Mouse (Mus musculus) embryonic facial prominence, embryonic 14.5 days (tissue): ENCODE measurements around the gene Macrod2. TPM values are rescaled to one million over a fixed set of nuclear protein-coding genes. Genes with fewer than 3 reads are reported as not detected.

Experiments used
- ATAC-seq: fragments of 200-750 bp; cut with Nextera tagmentation; 2 replicates; pipeline ENCODE4 v1.8.0; 2017; ENCODE audit warnings: low read depth, moderate number of reproducible peaks, moderate TSS enrichment
- DNase-seq: peaks from one replicate; pipeline ENCODE4 v3.0.0-alpha.2; 2015; ENCODE audit warnings: low spot score
- H3K27ac ChIP-seq: fragments of 300-500 bp; sonication (generic); replicated peaks from 2 replicates; pipeline ENCODE4 v1.5.1; 2014; ENCODE audit warnings: low read depth, mild to moderate bottlenecking, low read length, moderate library complexity
- H3K27me3 ChIP-seq: fragments of 300-500 bp; sonication (generic); replicated peaks from 2 replicates; pipeline ENCODE4 v1.6.1; 2014; ENCODE audit warnings: low read length; ENCODE audit not compliant: control insufficient read depth, insufficient read depth
- H3K36me3 ChIP-seq: fragments of 300-500 bp; sonication (generic); 2 replicates; pipeline ENCODE4 v1.6.1; 2014; ENCODE audit warnings: low read length, mixed read lengths; ENCODE audit not compliant: control insufficient read depth, insufficient read depth
- H3K4me1 ChIP-seq: fragments of 300-500 bp; sonication (generic); 2 replicates; pipeline ENCODE4 v1.6.1; 2014; ENCODE audit warnings: antibody characterized with exemption, low read length; ENCODE audit not compliant: control insufficient read depth, insufficient read depth
- H3K4me2 ChIP-seq: fragments of 300-500 bp; sonication (generic); 2 replicates; pipeline ENCODE4 v1.6.1; 2014; ENCODE audit warnings: low read depth, mild to moderate bottlenecking, low read length, moderate library complexity, mixed read lengths
- H3K4me3 ChIP-seq: fragments of 300-500 bp; sonication (generic); 2 replicates; pipeline ENCODE4 v1.5.1; 2014; ENCODE audit warnings: low read depth, mild to moderate bottlenecking, low read length
- H3K9ac ChIP-seq: fragments of 300-500 bp; sonication (generic); 2 replicates; pipeline ENCODE4 v1.6.1; 2014; ENCODE audit warnings: low read depth, mild to moderate bottlenecking, low read length, moderate library complexity, mixed read lengths
- H3K9me3 ChIP-seq: fragments of 300-500 bp; sonication (generic); 2 replicates; pipeline ENCODE4 v1.6.1; 2016; ENCODE audit warnings: low read length; ENCODE audit not compliant: control insufficient read depth
- WGBS: fragments of 180-500 bp; shearing (Covaris S2); extraction: QIAGEN DNeasy Blood & Tissue Kit; methylation state at CpG from one replicate; pipeline ENCODE4 v1.1.7; 2014; 5-methylcytosine and 5-hydroxymethylcytosine counted together
- polyA plus RNA-seq: library from polyadenylated mRNA; unstranded; fragments of >200 nt; fragmentation: Nextera tagmentation; extraction: Ambion mirVana; gene quantifications from 2 replicates; pipeline ENCODE4 v1.2.1, GENCODE M21; 2014

The Macrod2 gene
- polyA plus RNA-seq, 1 experiment from 2014 or later: 29.2 TPM

DNA sequence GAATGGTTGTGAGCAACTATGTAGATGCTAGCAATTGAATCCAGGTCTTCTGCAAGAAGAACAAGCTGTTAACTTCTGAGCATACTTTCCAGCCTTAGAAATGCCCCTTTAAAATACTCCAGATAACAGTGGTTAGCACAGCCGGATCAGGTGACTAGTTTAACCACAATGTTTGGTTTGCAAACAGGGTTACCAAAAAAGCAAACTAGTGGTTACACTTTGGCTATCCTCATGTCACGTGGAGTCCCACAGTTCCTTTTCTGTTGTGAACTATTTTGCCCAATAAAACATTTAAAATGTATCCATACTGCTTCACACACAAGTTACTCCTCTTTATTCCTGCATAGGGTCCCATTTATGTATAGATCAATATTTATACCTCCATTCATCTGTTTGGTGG lies 879.2 kb downstream of the Macrod2 start:
- Histone ChIP-seq H3K9ac (no peak overlapping the region), H3K4me2 (no peak overlapping the region), H3K36me3 (no peaks in the 10 kb centered on the region), H3K4me3 (no peak overlapping the region), H3K4me1 (peaks cover 14% of the 10 kb centered on the region; the same call in 1 of the 2 replicates), H3K9me3 (no peaks in the 10 kb centered on the region), H3K27me3 (no peaks in the 10 kb centered on the region), H3K27ac (no peak overlapping the region)
- ATAC-seq: no peak
- WGBS: 62% methylated on average over 2 of the region's 2 CpGs
- peak; percentile 34 for DNase-seq

DNA sequence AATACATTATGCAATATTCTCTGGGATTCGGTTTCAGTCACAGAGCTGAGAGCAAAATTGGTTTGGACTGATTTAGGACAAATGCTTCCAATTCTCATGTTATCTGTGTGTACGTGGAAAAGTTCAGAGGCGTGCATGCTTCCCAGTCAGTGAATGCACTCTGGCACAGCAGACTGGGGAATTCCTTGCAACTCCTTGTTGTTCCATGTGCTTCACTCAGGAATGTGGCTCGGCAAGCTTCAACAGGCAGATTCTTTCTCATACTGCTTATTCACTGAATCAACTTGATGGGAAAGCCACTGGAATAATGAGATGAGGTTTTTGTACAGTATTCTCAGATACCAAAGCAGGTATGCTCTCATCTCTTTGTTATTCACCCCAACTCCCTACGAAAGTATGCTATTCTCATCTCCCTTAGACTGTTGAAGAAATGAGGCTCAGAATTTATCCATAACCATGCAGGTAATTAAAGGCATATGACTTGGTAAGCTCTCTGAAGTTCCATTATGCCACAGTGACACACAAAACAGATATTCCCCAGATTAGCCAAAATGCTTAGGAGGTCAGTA lies 884.1 kb downstream of the Macrod2 start:
- H3K9ac ChIP-seq: no peak overlapping the region
- ATAC-seq (peak; percentile 89), DNase-seq (peak; percentile 91)
- no peaks in the 10 kb centered on the region for H3K36me3 ChIP-seq
- H3K27me3 ChIP-seq: no peaks in the 10 kb centered on the region
- WGBS: 23% methylated on average over 5 of the region's 5 CpGs
- 0 out of 2 replicates have a peak overlapping the region, but pooled peaks have one; percentile 1 for H3K27ac ChIP-seq
- peaks cover 5% of the 10 kb centered on the region; the same call in 1 of the 2 replicates for H3K4me1 ChIP-seq
- H3K4me3 ChIP-seq: no peak overlapping the region
- no peaks in the 10 kb centered on the region for H3K9me3 ChIP-seq
- no peak overlapping the region for H3K4me2 ChIP-seq

DNA sequence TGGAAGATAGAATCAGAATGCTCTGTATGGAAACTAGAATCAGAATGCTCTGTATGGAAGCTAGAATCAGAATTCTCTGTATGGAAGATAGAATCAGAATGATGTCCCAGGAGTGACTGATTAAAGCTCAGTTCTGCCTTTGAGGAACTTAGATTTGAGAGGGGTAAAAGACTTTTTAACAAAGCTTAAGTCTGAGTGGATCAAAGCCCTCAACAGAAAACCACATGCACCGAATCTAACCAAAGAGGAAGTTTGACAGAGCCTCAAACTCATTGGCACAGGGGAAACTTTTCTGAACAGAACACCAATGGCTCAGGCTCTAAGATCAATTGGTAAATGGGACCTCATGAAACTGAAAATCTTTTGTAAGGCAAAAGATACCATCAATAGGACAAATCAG lies 885.7 kb downstream of the Macrod2 start:
- WGBS: 67% methylated on average over 1 of the region's 1 CpGs
- Histone ChIP-seq H3K4me3 (no peak overlapping the region), H3K4me1 (peaks cover 5% of the 10 kb centered on the region; the same call in 1 of the 2 replicates), H3K27ac (no peak overlapping the region), H3K9me3 (no peaks in the 10 kb centered on the region), H3K9ac (no peak overlapping the region), H3K36me3 (no peaks in the 10 kb centered on the region), H3K27me3 (no peaks in the 10 kb centered on the region), H3K4me2 (no peak overlapping the region)
- DNase-seq (no peak), ATAC-seq (no peak)

DNA sequence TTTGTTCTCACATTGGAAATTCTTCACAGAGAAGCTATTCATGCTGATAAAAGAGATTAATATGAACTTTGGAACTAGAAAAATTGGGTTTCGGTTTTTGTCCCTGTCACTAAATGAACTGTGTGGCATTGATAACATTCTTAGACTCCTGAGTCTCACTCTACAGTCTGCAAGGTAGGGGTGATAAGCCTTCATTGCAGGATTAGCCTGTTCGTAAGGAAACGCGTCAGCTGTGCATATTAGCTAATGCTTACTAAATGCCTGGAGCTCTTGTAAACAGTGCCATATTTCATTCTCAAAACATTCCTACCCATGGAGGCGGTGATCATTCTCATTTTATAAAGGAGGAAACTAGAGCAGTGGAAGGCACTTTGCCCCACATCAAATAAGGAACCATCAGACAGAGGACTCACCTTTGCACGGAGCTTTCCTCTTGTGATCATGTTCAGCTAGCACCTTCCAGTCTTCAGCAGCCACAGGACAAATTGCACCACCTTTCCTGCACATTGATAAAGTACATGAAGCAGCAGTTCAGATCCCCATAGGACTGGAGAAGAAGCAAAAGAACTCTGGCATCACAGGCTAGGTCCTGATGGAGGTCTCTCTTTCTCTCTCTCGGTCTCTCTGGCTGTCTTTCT lies 891.1 kb downstream of the Macrod2 start:
- peaks cover 16% of the 10 kb centered on the region for H3K4me1 ChIP-seq
- no peaks in the 10 kb centered on the region for H3K27me3 ChIP-seq
- no peak overlapping the region for H3K4me3 ChIP-seq
- no peak overlapping the region for H3K4me2 ChIP-seq
- ATAC-seq (no peak; the same call in 1 of the 2 replicates), DNase-seq (no peak)
- H3K9ac ChIP-seq: no peak overlapping the region
- H3K9me3 ChIP-seq: no peaks in the 10 kb centered on the region
- 73% methylated on average over 7 of the region's 7 CpGs for WGBS
- H3K27ac ChIP-seq: no peak overlapping the region
- no peaks in the 10 kb centered on the region for H3K36me3 ChIP-seq

DNA sequence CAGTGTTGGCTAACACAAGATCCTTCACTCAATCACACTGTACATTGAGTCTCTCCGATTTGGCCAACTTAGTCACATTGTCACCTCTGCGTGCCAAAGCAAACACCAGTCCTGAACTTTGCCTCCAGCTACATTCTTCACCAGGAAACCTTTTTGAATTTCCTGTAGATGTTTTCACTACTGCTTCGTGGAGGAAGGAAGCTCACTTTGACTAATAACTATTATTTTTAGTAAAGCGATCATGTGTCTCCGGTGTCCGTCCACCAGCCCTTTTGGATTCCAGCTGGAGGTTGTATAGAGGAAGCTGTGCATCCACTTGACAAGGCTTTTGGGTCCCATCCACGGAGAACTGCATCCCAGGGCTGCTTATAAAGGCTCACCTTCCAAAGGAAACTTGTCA lies 893.4 kb downstream of the Macrod2 start:
- 33% methylated on average over 7 of the region's 7 CpGs for WGBS
- ATAC-seq (no peak), DNase-seq (peak; percentile 56)

DNA sequence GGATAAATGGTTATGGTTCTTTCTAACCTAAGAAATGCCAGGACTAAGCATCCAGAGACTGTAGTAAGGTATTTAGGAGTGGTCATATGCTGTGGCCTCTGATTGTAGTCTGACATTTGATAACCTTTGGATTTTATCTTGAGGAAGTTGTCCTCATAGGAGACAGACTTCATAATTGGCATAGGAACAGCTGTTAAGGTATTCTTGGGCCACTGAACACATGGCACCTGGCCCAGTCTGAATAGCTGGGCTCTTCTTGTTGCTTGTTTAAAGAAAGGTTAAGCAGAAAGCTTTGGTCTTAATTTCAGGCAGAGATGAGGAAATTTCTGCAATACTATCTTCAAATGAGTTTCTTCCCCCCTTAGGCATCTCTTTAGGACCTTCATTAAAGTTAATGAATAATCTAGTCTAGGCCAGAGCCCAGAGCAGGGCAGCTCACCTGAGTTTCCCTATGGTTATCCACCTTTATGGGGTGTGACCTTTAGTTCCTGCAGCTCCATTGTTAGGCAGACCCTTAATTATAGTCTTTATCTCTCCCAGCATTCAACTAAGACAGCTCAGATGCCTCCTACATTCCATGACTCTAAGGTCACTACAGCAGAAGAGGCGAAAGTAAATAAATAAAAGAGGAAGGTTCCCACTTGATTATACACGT lies 894.1 kb downstream of the Macrod2 start:
- Histone ChIP-seq H3K27ac (no peak overlapping the region), H3K9ac (no peak overlapping the region), H3K27me3 (no peaks in the 10 kb centered on the region), H3K4me1 (peaks cover 19% of the 10 kb centered on the region), H3K36me3 (no peaks in the 10 kb centered on the region), H3K4me2 (no peak overlapping the region), H3K4me3 (no peak overlapping the region), H3K9me3 (no peaks in the 10 kb centered on the region)
- WGBS: 50% methylated on average over 2 of the region's 2 CpGs
- no peak for DNase-seq
- no peak for ATAC-seq

More for the DNA sequence above, 893.4 kb downstream of the Macrod2 start:
- H3K9ac ChIP-seq: no peak overlapping the region
- no peaks in the 10 kb centered on the region for H3K27me3 ChIP-seq
- no peak overlapping the region for H3K4me3 ChIP-seq
- H3K9me3 ChIP-seq: no peaks in the 10 kb centered on the region
- H3K27ac ChIP-seq: no peak overlapping the region
- H3K36me3 ChIP-seq: no peaks in the 10 kb centered on the region
- H3K4me1 ChIP-seq: peaks cover 19% of the 10 kb centered on the region
- no peak overlapping the region for H3K4me2 ChIP-seq

DNA sequence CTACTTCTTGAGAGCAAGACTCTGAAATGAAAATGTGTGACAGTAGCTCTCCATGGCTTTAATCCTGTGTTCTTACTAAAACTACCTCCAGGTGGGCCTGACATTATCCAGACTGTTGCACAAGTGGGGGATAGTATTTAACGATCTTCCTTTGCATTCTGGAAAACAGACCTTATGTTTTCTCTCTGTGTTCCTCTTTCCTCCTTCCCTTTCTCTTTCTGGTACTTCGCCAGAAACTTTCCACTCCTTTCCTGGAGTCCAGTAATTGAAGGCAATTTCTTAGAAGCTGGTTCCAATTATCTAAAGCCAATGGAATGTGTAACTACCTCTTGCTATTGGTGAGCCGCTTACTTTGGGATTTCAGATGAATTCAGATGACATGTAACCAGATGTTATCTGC lies 897.7 kb downstream of the Macrod2 start:
- no peak overlapping the region for H3K27ac ChIP-seq
- H3K4me2 ChIP-seq: no peak overlapping the region
- no peak overlapping the region for H3K4me3 ChIP-seq
- no peaks in the 10 kb centered on the region for H3K27me3 ChIP-seq
- H3K9me3 ChIP-seq: no peaks in the 10 kb centered on the region
- H3K4me1 ChIP-seq: peaks cover 27% of the 10 kb centered on the region
- 11% methylated on average over 3 of the region's 3 CpGs for WGBS
- ATAC-seq: peak; percentile 65
- no peaks in the 10 kb centered on the region for H3K36me3 ChIP-seq
- no peak overlapping the region for H3K9ac ChIP-seq
- DNase-seq: peak; percentile 93

DNA sequence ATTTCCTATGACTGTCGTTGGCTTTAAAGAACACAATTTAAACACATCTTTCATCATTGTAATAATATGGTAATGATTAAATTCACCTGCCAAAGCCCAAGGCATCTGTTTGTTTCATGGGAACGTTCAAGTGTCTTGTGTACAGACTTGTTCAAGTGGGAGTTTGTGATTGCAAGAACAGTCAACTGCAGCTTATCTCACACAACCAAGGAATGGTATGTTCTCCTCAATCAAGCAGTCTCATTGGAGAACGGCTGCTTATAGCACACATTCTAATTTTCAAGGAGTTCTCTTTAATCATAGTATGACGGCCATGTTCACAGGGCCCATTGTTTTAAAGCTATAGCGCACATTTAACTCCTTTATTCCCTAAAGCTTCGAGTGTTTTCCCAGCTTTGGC lies 904.1 kb downstream of the Macrod2 start:
- Histone ChIP-seq H3K4me1 (peaks cover 11% of the 10 kb centered on the region; the same call in 1 of the 2 replicates), H3K4me3 (no peak overlapping the region), H3K9ac (no peak overlapping the region), H3K4me2 (no peak overlapping the region), H3K36me3 (no peaks in the 10 kb centered on the region), H3K27me3 (no peaks in the 10 kb centered on the region), H3K27ac (no peak overlapping the region), H3K9me3 (no peaks in the 10 kb centered on the region)
- no peak for ATAC-seq
- 58% methylated on average over 6 of the region's 6 CpGs for WGBS
- no peak for DNase-seq
